Mouse (Mus musculus) thymus, postnatal 0 days (tissue): ENCODE measurements around the gene H2-M10.6. TPM values are rescaled to one million over a fixed set of nuclear protein-coding genes. Genes with fewer than 3 reads are reported as not detected.
"Not testable (repeated sequence)": the region's sequence is repeated elsewhere in the genome, so short reads cannot be mapped to it uniquely, and the experiment has no call there.

Experiments used
- DNase-seq: peaks from one replicate; pipeline ENCODE4 v3.0.0-alpha.2; 2015; ENCODE audit warnings: low spot score
- polyA plus RNA-seq: library from polyadenylated mRNA; unstranded; fragments of >200 nt; fragmentation: Nextera tagmentation; extraction: Ambion mirVana; gene quantifications from 2 replicates; pipeline ENCODE4 v1.2.1, GENCODE M21; 2015

Gene H2-M10.6
- polyA plus RNA-seq, result not detected in 2 replicates

DNA sequence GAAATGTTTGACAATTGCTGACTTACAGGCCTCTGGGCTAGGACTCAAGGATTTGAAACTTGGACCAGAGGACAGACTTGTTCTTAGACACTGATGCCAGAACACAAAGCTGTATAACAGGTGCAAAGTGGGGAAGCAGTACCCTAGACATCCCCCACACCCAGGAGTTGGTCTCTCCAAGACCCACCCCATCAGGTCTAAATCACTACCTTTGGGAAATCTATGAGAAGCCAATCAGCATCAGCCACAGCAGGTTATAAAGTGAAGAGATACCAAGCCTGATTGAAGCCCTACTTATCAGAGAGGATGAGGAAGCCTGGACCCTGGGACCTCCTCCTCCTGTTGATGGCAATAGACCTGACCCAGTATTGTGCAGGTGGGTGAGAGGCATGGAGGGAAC, at the start of gene H2-M10.6:
TSS of gene H2-M10.6 (plus strand) at position 301 of the 400 bp plus-strand sequence.
- DNase-seq, result no peak

DNA sequence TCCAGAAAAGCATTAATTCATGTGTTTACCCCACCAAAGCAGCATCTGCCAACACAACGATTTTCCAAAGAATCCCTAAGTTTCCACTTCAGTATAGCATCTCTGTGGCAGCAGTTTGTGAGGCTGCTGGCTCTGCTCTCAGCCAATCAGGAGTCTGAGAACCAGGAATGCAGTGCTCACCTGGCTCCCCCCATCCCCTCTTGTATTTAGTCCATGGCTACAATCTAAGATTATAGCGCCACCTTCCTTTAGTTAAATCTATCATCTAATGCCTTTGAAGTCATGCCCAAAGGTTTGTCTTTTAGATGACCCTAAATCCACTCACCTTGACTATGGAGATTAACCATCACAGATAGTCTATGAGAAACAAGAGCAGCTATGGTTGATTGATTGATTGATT, 48.2 kb upstream of the H2-M10.6 start:
- DNase-seq, result no peak

DNA sequence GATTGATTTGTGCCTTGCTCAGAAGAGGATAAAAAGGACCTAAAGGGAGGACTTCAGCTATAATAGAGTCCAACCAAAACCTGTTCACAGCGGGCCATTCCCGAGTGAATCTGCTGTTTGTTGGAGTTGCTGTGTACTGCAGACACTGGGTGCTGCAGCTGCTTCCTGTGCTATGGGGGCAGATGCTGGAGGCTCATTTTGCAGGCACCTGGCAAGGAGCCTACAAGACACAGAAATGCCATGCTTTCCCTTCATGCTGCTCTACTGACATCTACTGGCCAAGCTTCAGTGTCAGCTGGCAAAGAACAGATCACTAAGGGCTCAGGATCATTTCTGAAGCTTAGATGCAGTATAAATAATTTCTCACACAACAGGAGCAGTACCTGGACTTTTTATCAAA, 47.7 kb upstream of the H2-M10.6 start:
- DNase-seq, result peak; percentile 56

DNA sequence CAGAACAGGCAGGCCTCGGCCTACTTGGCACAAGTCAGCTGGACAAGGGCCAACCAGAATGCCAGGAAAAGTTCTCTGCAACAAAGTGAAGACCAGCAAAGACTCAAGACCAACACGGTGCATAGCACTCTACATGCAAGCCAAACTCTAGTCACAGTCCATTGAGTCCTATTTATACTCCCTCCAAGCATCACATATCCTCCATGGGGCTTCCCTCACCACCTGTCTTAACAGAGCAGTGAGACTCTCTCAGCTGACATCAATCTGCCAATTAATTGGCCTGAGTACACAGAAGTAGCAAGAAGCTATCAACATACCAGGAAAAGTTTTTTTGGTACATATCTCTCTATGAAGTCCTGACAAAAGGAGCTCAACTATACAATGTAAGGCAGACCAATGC, 46.6 kb upstream of the H2-M10.6 start:
- not testable (repeated sequence) for DNase-seq

DNA sequence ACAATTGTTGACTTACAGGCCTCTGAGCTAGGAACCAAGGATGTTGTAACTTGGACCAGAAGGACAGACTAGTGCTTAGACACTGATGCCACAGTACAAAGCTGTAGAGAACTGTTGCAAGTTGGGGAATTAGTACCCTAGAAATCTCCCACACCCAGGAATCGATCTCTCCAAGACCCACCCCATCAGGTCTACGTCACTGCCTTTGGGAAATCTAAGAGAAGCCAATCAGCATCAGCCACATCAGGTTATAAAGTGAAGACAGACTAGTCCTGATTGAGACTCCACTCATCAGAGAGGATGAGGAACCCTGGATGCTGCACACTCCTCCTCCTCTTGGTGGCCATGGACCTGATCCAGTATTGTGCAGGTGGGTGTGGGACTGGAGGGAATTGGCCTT, 39.4 kb upstream of the H2-M10.6 start, which contains the start of gene H2-M10.5:
TSS of gene H2-M10.5 (plus strand) at position 301 of the 400 bp plus-strand sequence.
- DNase-seq, result not testable (repeated sequence)

DNA sequence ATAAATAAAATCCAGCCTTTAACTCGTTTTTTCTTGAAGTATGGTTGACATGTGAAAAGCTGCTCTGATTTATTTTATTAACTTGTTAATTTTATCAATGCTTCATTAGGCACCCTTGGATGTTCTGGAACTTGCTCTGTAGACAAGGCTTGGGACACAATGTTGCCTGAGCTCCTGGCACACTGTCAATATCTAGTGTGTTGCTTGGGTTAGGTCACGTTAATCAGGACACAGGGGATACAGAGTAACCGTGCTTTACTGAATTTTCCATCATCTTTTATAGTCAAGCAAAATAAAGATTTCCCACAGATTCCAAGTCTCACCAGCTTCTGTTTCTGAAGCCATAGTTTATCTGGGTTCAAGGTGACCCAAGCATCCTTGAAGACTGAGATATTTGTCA, 30.4 kb upstream of the H2-M10.6 start:
- no peak for DNase-seq

DNA sequence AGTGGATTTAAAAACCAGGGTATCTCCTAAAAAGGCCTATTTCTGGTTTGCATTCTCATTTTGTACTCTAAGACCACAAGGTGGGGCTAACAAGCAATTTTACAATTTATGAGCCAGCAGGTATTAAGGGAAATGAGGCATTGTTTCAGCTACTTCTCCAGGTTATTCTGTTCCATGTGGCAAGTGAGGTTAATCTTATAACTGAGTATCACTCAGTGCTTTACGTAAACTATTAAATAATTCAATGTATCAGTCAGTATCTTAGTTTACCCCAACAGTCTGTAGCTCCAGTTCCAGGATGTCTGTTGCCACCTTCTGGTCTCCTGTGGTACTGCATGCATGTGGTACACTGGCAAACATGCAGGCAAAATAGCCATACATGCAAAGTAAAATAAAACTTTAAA, 25.5 kb upstream of the H2-M10.6 start:
- peak; percentile 50 for DNase-seq

DNA sequence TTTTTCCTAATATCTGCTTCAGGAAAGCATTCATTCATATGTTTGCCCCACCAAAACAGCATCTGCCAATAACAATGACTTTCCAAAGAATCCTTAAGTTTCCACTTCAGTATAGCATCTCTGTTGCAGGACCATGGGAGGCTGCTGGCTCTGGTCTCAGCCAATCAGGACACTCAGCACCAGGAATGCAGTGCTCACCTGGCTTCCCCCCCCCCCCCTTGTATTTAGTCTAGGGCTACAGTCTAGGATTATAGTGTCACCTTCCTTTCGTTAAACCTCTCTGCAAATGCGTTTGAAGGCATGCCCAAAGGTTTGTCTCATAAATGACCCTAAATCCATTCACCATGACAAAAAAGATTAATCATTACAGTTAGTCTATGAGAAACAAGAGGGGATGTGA, 23.6 kb upstream of the H2-M10.6 start:
- no peak for DNase-seq

DNA sequence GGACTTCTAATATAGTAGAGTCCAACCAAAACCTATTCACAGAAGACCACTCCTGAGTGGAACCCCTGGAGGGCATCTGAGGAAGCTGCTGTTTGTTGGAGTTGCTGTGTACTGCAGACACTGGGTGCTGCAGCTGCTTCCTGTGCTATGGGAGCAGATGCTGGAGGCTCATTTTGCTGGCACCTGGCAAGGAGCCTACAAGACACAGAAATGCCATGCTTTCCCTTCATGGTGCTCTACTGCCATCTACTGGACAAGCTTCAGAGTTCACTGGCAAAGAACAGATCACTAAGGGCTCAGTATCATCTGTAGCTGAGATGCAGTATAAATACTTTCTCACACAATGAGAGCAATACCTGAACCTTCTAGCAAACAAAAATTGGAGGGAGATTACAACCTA, 23.2 kb upstream of the H2-M10.6 start:
- DNase-seq, result peak; percentile 86

DNA sequence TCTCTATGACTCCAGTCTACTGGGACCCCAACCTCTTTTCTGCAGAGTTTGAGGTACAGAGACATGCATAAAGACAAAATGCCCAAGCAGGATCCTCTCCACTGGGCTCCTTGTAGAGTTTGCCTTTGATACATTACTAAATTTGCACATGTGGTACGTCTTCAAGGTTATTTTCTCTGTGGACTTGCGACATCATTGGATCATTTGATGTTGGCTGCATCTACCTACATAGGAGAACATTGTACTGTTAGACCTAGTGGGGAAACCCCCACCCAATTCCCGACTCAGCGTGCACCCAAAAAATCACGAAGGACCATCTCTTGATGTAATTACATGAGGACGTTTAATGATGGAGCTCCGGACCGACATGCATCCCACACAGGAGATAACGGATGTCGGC, 12.5 kb upstream of the H2-M10.6 start:
- no peak for DNase-seq

DNA sequence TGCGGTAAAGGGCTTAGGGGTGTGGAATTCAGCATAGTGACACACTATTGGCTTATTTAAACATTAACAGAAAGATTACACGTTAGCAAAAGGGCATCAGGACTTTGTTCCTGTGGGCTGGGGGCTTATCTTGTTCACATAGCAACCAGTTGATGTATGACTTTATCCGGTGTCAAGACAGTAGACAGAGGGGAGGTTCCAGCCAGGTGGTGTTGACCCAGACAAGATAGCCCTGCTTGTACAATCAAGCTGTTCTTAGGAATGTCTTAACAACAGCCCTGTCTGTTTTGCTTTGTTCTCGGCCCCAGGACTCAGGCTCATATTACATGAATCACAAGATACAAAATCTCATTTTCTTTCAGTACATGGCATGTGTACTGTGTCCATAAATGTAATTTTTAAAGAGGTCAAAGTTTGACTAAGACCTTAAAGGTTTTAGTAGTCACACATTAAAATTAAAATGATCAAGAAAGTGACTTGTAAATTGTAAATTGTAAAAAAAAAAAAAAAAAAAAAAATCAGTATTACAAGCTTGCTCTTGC, 12.0 kb upstream of the H2-M10.6 start:
- DNase-seq, result not testable (repeated sequence)

DNA sequence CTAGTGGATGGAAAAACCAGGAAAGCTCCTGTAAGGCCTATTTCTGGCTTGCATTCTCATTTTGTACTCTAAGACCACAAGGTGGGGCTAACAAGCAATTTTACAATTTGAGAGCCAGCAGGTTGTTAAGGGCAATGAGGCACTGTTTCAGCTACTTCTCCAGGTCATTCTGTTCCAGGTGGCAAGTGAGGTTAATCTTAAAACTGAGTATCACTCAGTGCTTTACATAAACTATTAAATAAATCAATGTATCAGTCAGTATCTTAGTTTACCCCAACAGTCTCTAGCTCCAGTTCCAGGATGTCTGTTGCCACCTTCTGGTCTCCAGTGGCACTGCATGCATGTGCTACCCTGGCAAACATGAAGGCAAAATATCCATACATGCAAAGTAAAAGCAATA, 12.0 kb downstream of the H2-M10.6 start:
- DNase-seq, result peak; percentile 67

DNA sequence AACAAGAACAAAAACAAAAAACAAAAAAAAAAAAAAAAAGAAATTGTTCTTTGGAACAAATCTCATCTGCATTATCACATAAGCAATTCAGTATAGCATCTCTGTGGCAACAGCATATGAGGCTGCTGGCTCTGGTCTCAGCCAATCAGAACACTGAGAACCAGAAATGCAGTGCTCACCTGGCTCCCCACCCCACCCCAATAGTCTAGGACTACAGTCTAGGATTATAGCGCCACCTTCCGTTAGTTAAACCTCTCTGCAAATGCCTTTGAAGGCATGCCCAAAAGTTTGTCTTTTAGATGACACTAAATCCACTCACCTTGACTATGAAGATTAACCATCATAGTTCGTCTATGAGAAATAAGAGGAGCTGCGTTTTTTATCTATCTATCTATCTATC, 13.6 kb downstream of the H2-M10.6 start:
- peak; percentile 62 for DNase-seq

DNA sequence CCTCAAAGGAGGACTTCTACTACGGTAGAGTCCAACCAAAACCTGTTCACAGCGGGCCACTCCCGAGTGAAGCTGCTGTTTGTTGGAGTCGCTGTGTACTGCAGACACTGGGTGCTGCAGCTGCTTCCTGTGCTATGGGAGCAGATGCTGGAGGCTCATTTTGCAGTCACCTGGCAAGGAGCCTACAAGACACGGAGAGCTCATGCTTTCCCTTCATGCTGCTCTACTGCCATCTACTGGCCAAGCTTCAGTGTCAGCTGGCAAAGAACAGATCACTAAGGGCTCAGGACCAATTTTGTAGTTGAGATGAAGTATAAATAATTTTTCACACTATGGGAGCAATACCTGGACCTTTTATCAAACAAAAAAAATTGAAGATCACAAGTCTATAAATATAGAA, 14.0 kb downstream of the H2-M10.6 start:
- peak; percentile 89 for DNase-seq

DNA sequence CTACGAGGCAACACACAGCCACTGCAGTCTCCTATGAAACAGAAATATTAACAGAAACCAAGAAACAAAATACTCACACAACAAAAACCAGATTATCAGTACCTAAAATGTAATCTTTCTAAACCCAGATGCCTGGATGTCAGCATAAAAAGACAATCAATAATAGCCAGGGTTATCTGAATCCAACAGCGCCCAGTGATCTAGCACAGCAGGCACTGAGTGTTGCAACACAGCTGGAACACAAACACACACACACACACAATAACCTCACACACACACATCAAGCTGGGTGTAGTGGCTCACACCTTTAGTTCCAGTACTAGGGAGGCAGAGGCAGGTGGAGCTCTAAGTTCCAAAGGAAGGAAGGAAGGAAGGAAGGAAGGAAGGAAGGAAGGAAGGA, 16.5 kb downstream of the H2-M10.6 start:
- DNase-seq, result no peak

DNA sequence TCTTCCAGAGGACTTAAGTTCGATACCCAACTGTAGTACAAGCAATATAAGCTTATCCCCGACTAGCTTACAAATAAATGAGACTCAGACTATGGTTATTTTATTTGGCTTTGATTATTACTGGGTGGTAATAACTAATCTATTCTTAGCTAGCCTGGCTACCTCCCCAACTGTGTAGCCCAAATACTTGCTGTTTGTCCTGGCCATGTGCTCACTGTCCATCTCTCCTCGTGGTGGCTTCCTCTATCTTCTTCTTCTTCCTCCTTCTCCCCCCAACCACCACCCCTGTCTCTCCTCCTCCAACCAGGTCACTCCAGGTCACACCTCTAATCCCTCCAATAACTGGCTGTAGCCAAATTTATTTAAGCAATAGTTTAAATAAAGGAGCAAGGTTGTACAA, 18.5 kb downstream of the H2-M10.6 start:
- no peak for DNase-seq

DNA sequence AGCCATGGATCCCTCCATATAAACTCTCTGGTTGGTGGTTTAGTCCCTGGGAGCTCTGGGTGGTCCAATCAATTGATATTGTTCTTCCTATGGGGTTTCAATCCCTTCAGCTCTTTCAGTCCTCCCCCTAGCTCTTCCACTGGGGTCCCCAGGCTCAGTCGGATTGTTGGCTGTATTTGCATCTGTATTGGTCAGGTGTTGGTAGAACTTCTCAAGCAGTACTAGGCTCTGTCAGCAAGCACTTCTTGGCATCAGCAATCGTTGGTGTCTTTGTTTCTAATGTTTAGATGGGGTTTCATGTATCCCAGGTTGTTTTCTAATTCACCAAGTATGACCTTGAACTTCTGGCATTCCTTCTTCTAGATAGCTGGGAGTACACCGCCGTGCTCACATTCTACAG, 20.7 kb downstream of the H2-M10.6 start:
- no peak for DNase-seq

DNA sequence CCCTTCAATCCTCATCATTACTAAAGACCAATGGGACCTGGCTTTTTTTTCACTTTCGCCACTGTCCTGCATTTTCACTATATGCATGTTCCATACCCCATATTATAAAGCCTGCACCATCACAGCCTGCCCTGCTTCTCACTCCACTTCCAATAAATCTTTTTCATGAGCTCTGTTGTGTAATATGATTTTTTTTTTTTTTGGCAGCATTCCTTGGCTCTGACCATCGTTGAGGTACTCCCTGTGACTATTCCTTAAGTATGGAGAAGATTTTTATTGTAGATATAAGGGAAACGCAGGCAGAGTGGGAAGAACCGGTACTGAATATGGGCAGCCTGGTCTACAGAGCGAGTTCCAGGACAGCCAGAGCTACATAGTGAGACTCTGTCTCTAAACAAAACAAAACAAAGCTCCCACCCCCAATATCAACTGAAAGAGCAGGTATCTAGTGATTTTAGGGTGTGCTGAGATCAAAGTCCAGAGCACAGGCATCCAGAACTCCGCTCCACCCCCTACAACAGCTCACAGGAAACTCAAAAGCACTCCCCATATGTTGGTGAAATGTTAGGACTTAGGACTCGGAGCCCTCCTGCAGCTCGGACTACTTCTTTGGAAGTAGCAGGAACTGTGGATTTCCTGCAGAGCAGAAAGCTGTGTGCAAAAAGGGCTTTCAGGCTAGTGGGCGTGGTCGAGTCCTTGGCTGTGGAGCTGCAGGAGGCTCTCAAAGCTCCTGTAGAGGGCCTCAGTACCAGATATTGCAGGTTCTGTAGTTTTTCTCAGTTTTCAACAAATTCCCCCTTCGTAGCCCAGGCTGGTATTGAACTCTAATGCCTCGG, 23.8 kb downstream of the H2-M10.6 start:
- peak; percentile 64 for DNase-seq

DNA sequence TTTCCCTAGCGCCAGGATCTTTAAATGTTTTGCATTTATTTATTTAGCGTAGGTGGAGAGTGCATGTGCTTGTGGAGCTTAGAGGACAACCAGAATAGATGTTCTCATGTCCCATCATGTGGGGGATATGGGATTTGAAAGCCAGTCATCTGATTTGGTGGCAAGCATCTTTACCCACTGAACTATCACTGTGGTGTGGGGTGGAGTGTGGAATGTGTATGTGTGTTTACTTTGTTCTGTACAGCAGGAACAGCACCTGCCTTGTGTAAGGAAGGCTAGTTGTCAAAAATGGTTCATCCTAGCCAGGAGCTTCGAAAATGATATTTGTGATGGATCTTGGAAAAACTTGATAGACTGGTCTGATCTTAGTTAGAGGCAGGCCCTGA, 24.4 kb downstream of the H2-M10.6 start:
- DNase-seq, result no peak

DNA sequence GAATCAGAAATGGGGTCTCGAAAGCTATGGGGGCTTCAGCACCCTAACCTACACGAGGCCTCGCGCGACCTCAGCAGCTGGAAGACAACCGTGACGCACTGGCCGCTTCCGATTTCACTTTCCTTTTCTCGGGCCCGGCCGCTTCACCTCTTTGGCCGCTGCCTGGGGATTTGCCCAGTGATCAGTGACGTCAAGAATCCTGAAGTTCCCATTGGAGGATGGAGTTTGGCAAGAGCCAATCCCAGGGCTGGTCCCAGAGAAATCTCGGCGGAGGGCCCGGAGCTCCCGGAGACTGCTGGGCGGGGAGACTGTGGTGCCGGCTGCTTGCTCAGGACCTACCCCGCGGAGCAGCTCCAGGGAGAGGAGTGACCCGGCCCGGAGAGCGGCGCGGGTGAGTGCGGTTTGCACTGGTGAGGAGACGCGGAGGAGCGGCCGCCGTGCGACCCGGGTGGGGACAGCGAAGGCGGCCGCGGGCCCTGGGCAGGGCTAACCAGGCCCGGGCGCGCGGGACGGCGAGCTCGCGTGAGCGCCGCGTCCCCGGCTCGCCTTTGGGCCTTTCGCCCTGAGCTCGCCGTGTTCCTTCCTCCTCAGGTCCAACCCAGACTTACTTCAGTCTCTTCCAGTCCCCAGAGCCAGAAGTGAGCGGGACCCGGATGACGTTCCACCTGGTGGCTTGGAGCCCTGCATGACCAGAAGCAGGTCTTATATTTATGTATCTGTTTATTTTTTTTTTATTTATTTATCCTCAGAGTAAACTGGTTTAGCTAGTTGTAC, 25.1 kb downstream of the H2-M10.6 start, which contains the start of gene Trim26:
TSS of gene Trim26 (plus strand) at position 261 of the 774 bp plus-strand sequence.
- DNase-seq, result peak; percentile 93

DNA sequence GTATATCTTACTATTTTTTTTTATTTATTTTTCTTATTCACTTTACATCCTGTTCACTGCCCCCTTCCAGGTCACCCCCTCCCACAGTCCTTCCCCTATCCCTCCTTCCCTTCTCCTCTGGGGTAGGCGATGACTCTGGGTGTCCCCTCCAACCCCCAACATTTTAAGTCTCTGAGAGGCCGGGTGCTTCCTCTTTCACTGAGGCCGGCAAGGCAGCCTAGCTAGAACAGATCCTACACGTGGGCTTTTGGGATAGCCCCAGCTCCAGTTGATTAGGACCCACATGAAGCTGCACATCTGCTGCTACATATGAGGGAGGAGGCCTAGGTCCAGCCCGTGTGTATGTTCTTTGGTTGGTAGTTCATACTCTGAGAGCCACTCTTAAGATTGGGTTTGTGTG, 27.0 kb downstream of the H2-M10.6 start:
- no peak for DNase-seq

DNA sequence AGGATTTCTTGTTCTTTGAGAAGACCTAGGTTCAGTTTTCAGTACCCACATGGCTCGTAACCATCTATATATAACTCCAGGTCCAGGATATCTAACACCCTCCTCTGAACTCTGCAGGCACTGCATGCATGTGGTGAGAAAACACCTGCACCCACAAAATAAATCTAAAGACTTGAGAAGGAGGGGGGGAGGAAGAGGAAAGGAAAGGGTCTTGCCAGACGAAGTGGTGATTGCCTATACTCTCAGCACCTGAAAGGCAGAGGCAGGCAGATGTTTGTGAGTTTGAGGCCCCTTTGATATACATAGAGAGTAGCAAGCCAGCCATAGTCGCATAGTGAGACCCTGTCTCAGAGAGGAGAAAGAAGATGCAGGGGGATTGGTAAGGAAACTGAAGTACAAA, 28.0 kb downstream of the H2-M10.6 start:
- peak; percentile 67 for DNase-seq
